Mouse (Mus musculus): Measurements from ENCODE around the gene Gsto1. TPM values are rescaled to one million over a fixed set of nuclear protein-coding genes. Genes with fewer than 3 reads are reported as not detected.
"Not testable (repeated sequence)": the region's sequence is repeated elsewhere in the genome, so short reads cannot be mapped to it uniquely, and the experiment has no call there.

Gene Gsto1
- polyA plus RNA-seq, 1 experiment from 2014 or later, result 115 TPM

DNA sequence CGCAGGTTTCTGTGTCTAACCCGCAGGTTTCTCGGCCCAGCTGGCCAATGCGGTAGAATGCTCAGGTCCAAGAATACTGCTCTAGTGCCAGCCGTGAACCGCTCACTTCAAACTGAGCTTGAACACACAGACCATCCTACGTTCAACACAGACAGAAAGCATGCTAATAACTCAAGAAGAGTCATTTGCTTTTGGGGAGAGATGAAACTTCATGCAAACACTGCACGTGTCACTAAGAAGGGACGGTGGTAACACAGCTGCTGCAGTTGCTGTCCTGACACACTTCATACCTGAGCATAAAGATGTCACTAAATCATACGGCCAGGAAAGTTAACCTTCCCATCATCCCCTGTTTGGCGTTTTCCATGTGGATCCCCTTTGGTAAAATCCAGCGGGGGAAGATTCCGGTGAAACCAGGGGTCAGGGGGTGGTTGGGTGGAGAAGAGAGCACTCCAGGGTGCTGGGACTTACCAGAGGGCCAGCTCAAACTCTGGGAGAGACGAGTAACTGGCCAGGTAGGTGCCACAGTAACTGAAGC, 24.8 kb upstream of the Gsto1 start:
- DNase-seq, result no peak
- Histone ChIP-seq H3K4me3 (replicated peaks; ENCODE audit: low read depth, low read length) (no peak overlapping the region), H3K4me2 (ENCODE audit: low read length) (no peak overlapping the region), H3K4me1 (ENCODE audit: control insufficient read depth, insufficient read depth, low read length) (no peaks in the 10 kb centered on the region), H3K36me3 (ENCODE audit: control insufficient read depth, insufficient read depth, low read length) (no peaks in the 10 kb centered on the region), H3K9ac (replicated peaks; ENCODE audit: low read length) (no peak overlapping the region), H3K9me3 (ENCODE audit: control insufficient read depth, low read length) (no peaks in the 10 kb centered on the region), H3K27ac (replicated peaks; ENCODE audit: low read depth, low read length) (no peak overlapping the region), H3K27me3 (ENCODE audit: control insufficient read depth, insufficient read depth, low read length) (no peaks in the 10 kb centered on the region)
- no peak for ATAC-seq (ENCODE audit: low FRiP score, low TSS enrichment)
- WGBS, result 86% methylated on average over 14 of the region's 14 CpGs

DNA sequence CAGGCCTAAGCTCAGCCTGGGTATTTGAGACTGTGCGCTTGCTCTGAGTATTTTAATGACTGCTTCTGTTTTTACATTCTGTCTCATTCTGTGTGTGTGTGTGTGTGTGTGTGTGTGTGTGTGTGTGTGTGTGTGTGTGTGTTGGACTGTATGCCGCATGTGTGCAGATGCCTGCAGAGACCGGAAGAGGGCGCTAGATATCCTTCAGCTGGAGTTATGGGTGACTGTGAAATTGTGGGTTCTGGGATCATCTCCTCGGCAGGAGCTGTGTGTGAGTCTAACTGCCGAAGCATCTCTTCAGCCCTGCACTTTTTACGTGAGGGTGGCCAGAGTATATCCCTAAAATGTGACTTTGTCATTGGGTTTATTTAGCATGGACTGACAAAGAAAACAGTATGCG, 23.7 kb upstream of the Gsto1 start:
- H3K9ac ChIP-seq (replicated peaks; ENCODE audit: low read length), result no peak overlapping the region
- H3K4me2 ChIP-seq (ENCODE audit: low read length), result no peak overlapping the region
- 97% methylated on average over 8 of the region's 8 CpGs for WGBS
- DNase-seq (no peak), ATAC-seq (ENCODE audit: low FRiP score, low TSS enrichment) (no peak)
- no peak overlapping the region for H3K4me3 ChIP-seq (replicated peaks; ENCODE audit: low read depth, low read length)
- H3K4me1 ChIP-seq (ENCODE audit: control insufficient read depth, insufficient read depth, low read length), result no peaks in the 10 kb centered on the region
- no peak overlapping the region for H3K27ac ChIP-seq (replicated peaks; ENCODE audit: low read depth, low read length)
- H3K36me3 ChIP-seq (ENCODE audit: control insufficient read depth, insufficient read depth, low read length), result no peaks in the 10 kb centered on the region
- no peaks in the 10 kb centered on the region for H3K9me3 ChIP-seq (ENCODE audit: control insufficient read depth, low read length)
- no peaks in the 10 kb centered on the region for H3K27me3 ChIP-seq (ENCODE audit: control insufficient read depth, insufficient read depth, low read length)

DNA sequence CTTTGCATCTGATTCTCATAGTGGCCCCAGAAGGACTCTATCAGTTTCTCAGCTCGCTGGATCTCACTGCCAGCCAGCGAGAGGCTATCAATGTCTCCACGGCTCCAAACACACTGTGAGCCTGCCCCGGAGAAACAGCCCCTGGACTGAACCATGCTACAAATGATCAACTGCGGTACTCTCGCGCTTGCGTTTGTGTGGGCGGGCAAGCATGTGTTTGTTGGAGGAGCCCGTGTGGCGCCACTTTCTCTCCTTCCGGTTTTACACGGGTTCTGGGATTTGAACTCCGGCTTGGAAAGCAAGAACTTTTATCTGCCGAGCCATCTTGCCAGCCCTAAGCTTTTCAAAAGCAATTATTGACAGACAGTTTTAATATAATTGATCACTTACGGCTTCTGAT, 22.5 kb upstream of the Gsto1 start:
- ATAC-seq (ENCODE audit: low FRiP score, low TSS enrichment), result no peak
- Histone ChIP-seq H3K4me3 (replicated peaks; ENCODE audit: low read depth, low read length) (no peak overlapping the region), H3K9ac (replicated peaks; ENCODE audit: low read length) (no peak overlapping the region), H3K9me3 (ENCODE audit: control insufficient read depth, low read length) (no peaks in the 10 kb centered on the region), H3K4me1 (ENCODE audit: control insufficient read depth, insufficient read depth, low read length) (no peaks in the 10 kb centered on the region; the same call in 1 of the 2 replicates), H3K27ac (replicated peaks; ENCODE audit: low read depth, low read length) (no peak overlapping the region), H3K4me2 (ENCODE audit: low read length) (no peak overlapping the region), H3K27me3 (ENCODE audit: control insufficient read depth, insufficient read depth, low read length) (0 out of 2 replicates have a peak, but pooled peaks cover 3% of the 10 kb centered on the region), H3K36me3 (ENCODE audit: control insufficient read depth, insufficient read depth, low read length) (no peaks in the 10 kb centered on the region)
- DNase-seq, result no peak
- 86% methylated on average over 16 of the region's 16 CpGs for WGBS

DNA sequence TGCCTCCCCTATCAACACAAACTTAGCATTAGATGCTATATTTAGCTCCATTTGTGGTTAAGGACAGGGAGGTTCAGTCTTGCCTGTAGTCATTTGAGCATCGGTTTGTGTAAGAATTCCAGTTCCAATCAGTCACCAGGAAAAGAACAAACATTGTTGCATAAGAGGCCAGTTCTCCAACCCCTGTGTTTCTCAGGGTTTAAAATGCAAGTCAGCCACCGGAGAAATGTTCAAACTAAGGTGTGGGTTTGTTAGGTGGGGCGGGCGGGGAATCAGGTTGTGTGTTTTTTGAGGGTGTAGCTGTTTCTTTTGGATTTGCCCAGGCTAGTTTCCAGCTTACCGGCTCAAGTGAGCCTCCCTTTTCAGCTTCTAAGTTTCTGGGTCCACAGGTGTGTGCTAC, 20.2 kb upstream of the Gsto1 start:
- no peak for DNase-seq
- H3K4me2 ChIP-seq (ENCODE audit: low read length), result no peak overlapping the region
- no peak overlapping the region for H3K9ac ChIP-seq (replicated peaks; ENCODE audit: low read length)
- ATAC-seq (ENCODE audit: low FRiP score, low TSS enrichment), result no peak
- 94% methylated on average over 5 of the region's 5 CpGs for WGBS
- no peaks in the 10 kb centered on the region for H3K36me3 ChIP-seq (ENCODE audit: control insufficient read depth, insufficient read depth, low read length)
- H3K27me3 ChIP-seq (ENCODE audit: control insufficient read depth, insufficient read depth, low read length), result 0 out of 2 replicates have a peak, but pooled peaks cover 3% of the 10 kb centered on the region
- H3K9me3 ChIP-seq (ENCODE audit: control insufficient read depth, low read length), result no peaks in the 10 kb centered on the region
- no peak overlapping the region for H3K27ac ChIP-seq (replicated peaks; ENCODE audit: low read depth, low read length)
- H3K4me1 ChIP-seq (ENCODE audit: control insufficient read depth, insufficient read depth, low read length), result no peaks in the 10 kb centered on the region; the same call in 1 of the 2 replicates
- H3K4me3 ChIP-seq (replicated peaks; ENCODE audit: low read depth, low read length), result no peak overlapping the region

GRCm38 (mm10) chr19:47835776-47836175, 19.0 kb upstream of the Gsto1 start:
- Histone ChIP-seq H3K36me3 (ENCODE audit: control insufficient read depth, insufficient read depth, low read length) (no peaks in the 10 kb centered on the region), H3K9me3 (ENCODE audit: control insufficient read depth, low read length) (no peaks in the 10 kb centered on the region), H3K4me1 (ENCODE audit: control insufficient read depth, insufficient read depth, low read length) (no peaks in the 10 kb centered on the region; the same call in 1 of the 2 replicates), H3K9ac (replicated peaks; ENCODE audit: low read length) (no peak overlapping the region), H3K4me3 (replicated peaks; ENCODE audit: low read depth, low read length) (no peak overlapping the region), H3K27me3 (ENCODE audit: control insufficient read depth, insufficient read depth, low read length) (0 out of 2 replicates have a peak, but pooled peaks cover 3% of the 10 kb centered on the region), H3K27ac (replicated peaks; ENCODE audit: low read depth, low read length) (no peak overlapping the region), H3K4me2 (ENCODE audit: low read length) (no peak overlapping the region)
- WGBS, result 82% methylated on average over 7 of the region's 7 CpGs
- ATAC-seq (ENCODE audit: low FRiP score, low TSS enrichment) (no peak), DNase-seq (no peak)

- H3K4me3 ChIP-seq (replicated peaks; ENCODE audit: low read depth, low read length), result peak overlapping the region; percentile 49
- no peak overlapping the region for H3K27ac ChIP-seq (replicated peaks; ENCODE audit: low read depth, low read length)
- peak overlapping the region; percentile 82 for H3K4me2 ChIP-seq (ENCODE audit: low read length)
- no peaks in the 10 kb centered on the region for H3K36me3 ChIP-seq (ENCODE audit: control insufficient read depth, insufficient read depth, low read length)
- peak overlapping the region; percentile 48 for H3K9ac ChIP-seq (replicated peaks; ENCODE audit: low read length)
- H3K9me3 ChIP-seq (ENCODE audit: control insufficient read depth, low read length), result no peaks in the 10 kb centered on the region
- ATAC-seq (ENCODE audit: low FRiP score, low TSS enrichment) (peak; percentile 88), DNase-seq (peak; percentile 87)
- H3K27me3 ChIP-seq (ENCODE audit: control insufficient read depth, insufficient read depth, low read length), result 0 out of 2 replicates have a peak, but pooled peaks cover 3% of the 10 kb centered on the region
- WGBS, result 3% methylated on average over 49 of the region's 49 CpGs
- H3K4me1 ChIP-seq (ENCODE audit: control insufficient read depth, insufficient read depth, low read length), result no peaks in the 10 kb centered on the region; the same call in 1 of the 2 replicates
These were observed 17.9 kb upstream of the Gsto1 start for GRCm38 (mm10) chr19:47836701-47837526.

DNA sequence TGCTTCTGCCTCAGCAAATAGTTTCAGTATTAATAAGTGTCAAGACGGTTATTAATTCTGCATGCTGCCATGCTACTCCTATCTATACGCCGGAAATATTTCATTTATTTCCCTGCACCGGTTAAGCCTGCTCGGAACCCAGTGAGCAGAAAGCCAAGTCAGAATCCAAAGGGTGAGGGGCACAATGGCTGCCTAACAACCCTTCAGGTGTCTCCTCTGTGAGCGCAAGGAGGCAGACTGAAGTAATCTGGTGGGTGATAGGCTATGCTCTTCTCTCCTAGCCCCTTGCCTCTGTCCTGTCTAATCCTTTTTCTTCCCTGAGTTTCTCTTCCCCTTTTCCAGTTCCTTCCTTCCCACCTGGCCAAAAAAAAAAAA, 17.3 kb upstream of the Gsto1 start:
- Histone ChIP-seq H3K4me1 (ENCODE audit: control insufficient read depth, insufficient read depth, low read length) (no peaks in the 10 kb centered on the region; the same call in 1 of the 2 replicates), H3K4me2 (ENCODE audit: low read length) (peak overlapping the region; percentile 82), H3K27ac (replicated peaks; ENCODE audit: low read depth, low read length) (no peak overlapping the region), H3K27me3 (ENCODE audit: control insufficient read depth, insufficient read depth, low read length) (0 out of 2 replicates have a peak, but pooled peaks cover 3% of the 10 kb centered on the region), H3K4me3 (replicated peaks; ENCODE audit: low read depth, low read length) (peak overlapping the region; percentile 49), H3K36me3 (ENCODE audit: control insufficient read depth, insufficient read depth, low read length) (no peaks in the 10 kb centered on the region), H3K9me3 (ENCODE audit: control insufficient read depth, low read length) (no peaks in the 10 kb centered on the region), H3K9ac (replicated peaks; ENCODE audit: low read length) (peak overlapping the region; percentile 48; the same call in 1 of the 2 replicates)
- no peak for DNase-seq
- 2% methylated on average over 6 of the region's 6 CpGs for WGBS
- ATAC-seq (ENCODE audit: low FRiP score, low TSS enrichment), result no peak; the same call in 1 of the 2 replicates

GRCm38 (mm10) chr19:47841234-47841633, 13.5 kb upstream of the Gsto1 start:
- DNase-seq; H3K27me3 ChIP-seq (ENCODE audit: control insufficient read depth, insufficient read depth, low read length); H3K4me3 ChIP-seq (replicated peaks; ENCODE audit: low read depth, low read length); H3K9me3 ChIP-seq (ENCODE audit: control insufficient read depth, low read length); H3K4me1 ChIP-seq (ENCODE audit: control insufficient read depth, insufficient read depth, low read length); H3K9ac ChIP-seq (replicated peaks; ENCODE audit: low read length); H3K36me3 ChIP-seq (ENCODE audit: control insufficient read depth, insufficient read depth, low read length); ATAC-seq (ENCODE audit: low FRiP score, low TSS enrichment); H3K4me2 ChIP-seq (ENCODE audit: low read length); H3K27ac ChIP-seq (replicated peaks; ENCODE audit: low read depth, low read length): not testable (repeated sequence)
- 86% methylated on average over 15 of the region's 15 CpGs for WGBS

Measured in midbrain, embryonic 14.5 days (tissue).